ENCODE assay signal across 19 mouse cellular contexts in the genomic region with DNA sequence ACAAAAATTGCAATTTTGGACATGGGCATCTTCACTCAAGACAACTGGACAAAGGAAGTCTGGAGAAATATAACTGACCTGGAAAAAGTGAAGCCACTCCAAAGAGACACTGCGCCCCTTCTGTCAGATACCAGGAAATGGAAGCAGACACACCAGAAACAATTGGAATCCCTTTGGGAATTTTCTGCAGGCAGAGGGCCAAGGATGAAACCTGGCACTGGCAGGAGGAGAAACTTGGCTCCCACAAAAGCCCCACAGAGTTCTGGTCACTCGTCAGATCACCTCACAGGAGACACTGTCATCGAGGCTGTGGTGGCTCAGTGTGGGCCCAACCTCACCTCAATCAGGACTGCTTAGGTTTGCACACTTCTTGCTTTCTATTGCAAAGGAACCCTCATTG. TPM values are rescaled to one million over a fixed set of nuclear protein-coding genes. Genes with fewer than 3 reads are reported as not detected.
DNase-seq lines count a peak whose midpoint lies in the region; ATAC-seq and TF ChIP-seq lines count a peak whose summit lies in the region.
"Had no signal": no experiment of that assay in that cellular context is flagged by ENCODE, and none has a peak within 500 bp of the region (broad histone marks: within the 10 kb centered on the region; RNA-seq: fewer than 3 reads in every experiment).

No protein-coding gene starts in this region.

- 44% methylated on average over 3 of the region's 3 CpGs for WGBS in heart, embryonic 16.5 days
- WGBS in heart, adult 2 months, result 44% methylated on average over 3 of the region's 3 CpGs
- 79% methylated on average over 3 of the region's 3 CpGs for WGBS in midbrain, postnatal 0 days
- 91% methylated on average over 3 of the region's 3 CpGs for WGBS in midbrain, embryonic 11.5 days

- ATAC-seq in heart, embryonic 16.5 days (replicated peaks; ENCODE audit: extremely low read depth, insufficient read depth, low FRiP score), result no peak
- ATAC-seq in midbrain, postnatal 0 days (ENCODE audit: low FRiP score), result no peak
- ATAC-seq in midbrain, embryonic 11.5 days (ENCODE audit: low FRiP score), result no peak
- ATAC-seq: forebrain, postnatal 0 days; intestine, embryonic 15.5 days; lung, postnatal 0 days had no signal

- H3K4me2 ChIP-seq in heart, embryonic 16.5 days (ENCODE audit: low read depth, low read length), result no peak overlapping the region
- H3K4me2 ChIP-seq in midbrain, postnatal 0 days (ENCODE audit: low read depth, low read length, poor library complexity, severe bottlenecking), result no peak overlapping the region
- H3K4me2 ChIP-seq in midbrain, embryonic 11.5 days, result no peak overlapping the region
- H3K4me2 ChIP-seq: hindbrain, embryonic 13.5 days; intestine, embryonic 15.5 days; limb, embryonic 12.5 days had no signal

- H3K9ac ChIP-seq in heart, embryonic 16.5 days (ENCODE audit: low read length), result peak overlapping the region; percentile 33; the same call in 1 of the 2 replicates
- H3K9ac ChIP-seq in heart, adult 2 months (ENCODE audit: low read depth, low read length), result no peak overlapping the region
- H3K9ac ChIP-seq in midbrain, postnatal 0 days (replicated peaks; ENCODE audit: low read length, poor library complexity, severe bottlenecking), result no peak overlapping the region
- no peak overlapping the region for H3K9ac ChIP-seq in midbrain, embryonic 11.5 days (ENCODE audit: low read length)
- H3K9ac ChIP-seq: forebrain, postnatal 0 days; hindbrain, embryonic 13.5 days; intestine, embryonic 15.5 days; limb, embryonic 12.5 days; liver, embryonic 14.5 days had no signal

- DNase-seq in heart, adult 2 months, result no peak
- peak; percentile 52 for DNase-seq in midbrain, postnatal 0 days (ENCODE audit: low spot score)
- no peak for DNase-seq in midbrain, embryonic 11.5 days (ENCODE audit: low spot score, missing footprints)
- DNase-seq in cerebellum, adult 9-10 months, result peak; percentile 57
- DNase-seq in frontal cortex, postnatal 25 days (ENCODE audit: low spot score in 2 of 2), result no peak
- DNase-seq in adrenal gland, adult 18-20 months (ENCODE audit: low spot score in 2 of 2), result no peak
- DNase-seq: forebrain, postnatal 0 days; midbrain, embryonic 14.5 days; right cerebral cortex, adult 18-20 months; thymus, postnatal 4 days had no signal

- TF ChIP-seq CTCF in heart, adult 2 months (IDR thresholded peaks at IDR 0.05), result no peak
- no peak for TF ChIP-seq CTCF in midbrain, postnatal 0 days (IDR thresholded peaks at IDR 0.05)

- no peak overlapping the region for H3K4me3 ChIP-seq in heart, embryonic 16.5 days (ENCODE audit: low read length)
- H3K4me3 ChIP-seq in heart, adult 2 months, result no peak overlapping the region
- no peak overlapping the region for H3K4me3 ChIP-seq in midbrain, postnatal 0 days (ENCODE audit: low read depth, low read length)
- H3K4me3 ChIP-seq in midbrain, embryonic 11.5 days (ENCODE audit: low read depth, low read length), result no peak overlapping the region
- H3K4me3 ChIP-seq: erythroblast, embryonic 14.5 days; hindbrain, embryonic 13.5 days; intestine, embryonic 15.5 days; left cerebral cortex, adult 2 months; limb, embryonic 12.5 days had no signal

- H3K36me3 ChIP-seq in heart, embryonic 16.5 days (ENCODE audit: control insufficient read depth, insufficient read depth), result peaks cover 9% of the 10 kb centered on the region; the same call in 1 of the 2 replicates
- H3K36me3 ChIP-seq in heart, adult 2 months (ENCODE audit: control insufficient read depth, insufficient read depth, low read length), result peaks cover 16% of the 10 kb centered on the region
- peaks cover 11% of the 10 kb centered on the region; the same call in 1 of the 2 replicates for H3K36me3 ChIP-seq in midbrain, postnatal 0 days (ENCODE audit: insufficient read depth, low read length)
- H3K36me3 ChIP-seq in midbrain, embryonic 11.5 days (ENCODE audit: control insufficient read depth, insufficient read depth, low read length), result no peaks in the 10 kb centered on the region
- H3K36me3 ChIP-seq: hindbrain, embryonic 13.5 days; intestine, embryonic 15.5 days; limb, embryonic 12.5 days had no signal

- no peaks in the 10 kb centered on the region for H3K9me3 ChIP-seq in heart, embryonic 16.5 days (replicated peaks; ENCODE audit: control insufficient read depth, low read length)
- H3K9me3 ChIP-seq in midbrain, postnatal 0 days (ENCODE audit: low read length), result no peaks in the 10 kb centered on the region
- no peaks in the 10 kb centered on the region for H3K9me3 ChIP-seq in midbrain, embryonic 11.5 days (ENCODE audit: control insufficient read depth, low read length)
- H3K9me3 ChIP-seq: hindbrain, embryonic 13.5 days; intestine, embryonic 15.5 days; limb, embryonic 12.5 days had no signal

- H3K27me3 ChIP-seq in heart, embryonic 16.5 days (ENCODE audit: control insufficient read depth, insufficient read depth, low read length), result no peaks in the 10 kb centered on the region
- no peaks in the 10 kb centered on the region for H3K27me3 ChIP-seq in heart, adult 2 months (ENCODE audit: control insufficient read depth, insufficient read depth, low read length)
- no peaks in the 10 kb centered on the region for H3K27me3 ChIP-seq in midbrain, postnatal 0 days (ENCODE audit: insufficient read depth, low read length)
- no peaks in the 10 kb centered on the region for H3K27me3 ChIP-seq in midbrain, embryonic 11.5 days (ENCODE audit: control insufficient read depth, insufficient read depth, low read length)
- H3K27me3 ChIP-seq: hindbrain, embryonic 13.5 days; intestine, embryonic 15.5 days; limb, embryonic 12.5 days had no signal

- no peak for TF ChIP-seq POLR2A in heart, adult 2 months (IDR thresholded peaks at IDR 0.05; ENCODE audit: insufficient read depth, low read depth, low read length)

- no peaks in the 10 kb centered on the region for H3K79me2 ChIP-seq in heart, adult 2 months (replicated peaks; ENCODE audit: control insufficient read depth, insufficient read depth, low read length)

- H3K27ac ChIP-seq in heart, embryonic 16.5 days (ENCODE audit: low read length), result peak overlapping the region; percentile 34; the same call in 1 of the 2 replicates
- no peak overlapping the region for H3K27ac ChIP-seq in heart, adult 2 months
- H3K27ac ChIP-seq in midbrain, postnatal 0 days (ENCODE audit: low read depth, low read length), result no peak overlapping the region
- H3K27ac ChIP-seq in midbrain, embryonic 11.5 days (ENCODE audit: low read depth, low read length), result no peak overlapping the region
- H3K27ac ChIP-seq: hindbrain, embryonic 13.5 days; intestine, embryonic 15.5 days; kidney, postnatal 0 days; left cerebral cortex, adult 2 months; limb, embryonic 12.5 days; liver, embryonic 14.5 days had no signal

- intact Hi-C loops in heart, adult 2 months (cut with DNase I), result no loop called here

- peaks cover 35% of the 10 kb centered on the region for H3K4me1 ChIP-seq in heart, embryonic 16.5 days (ENCODE audit: control insufficient read depth, insufficient read depth, low read length)
- peaks cover 10% of the 10 kb centered on the region for H3K4me1 ChIP-seq in heart, adult 2 months (ENCODE audit: control insufficient read depth, insufficient read depth, low read length)
- no peaks in the 10 kb centered on the region for H3K4me1 ChIP-seq in midbrain, postnatal 0 days (ENCODE audit: insufficient read depth, low read length)
- no peaks in the 10 kb centered on the region for H3K4me1 ChIP-seq in midbrain, embryonic 11.5 days (ENCODE audit: control insufficient read depth, insufficient read depth, low read length)
- H3K4me1 ChIP-seq: limb, embryonic 12.5 days had no signal

- no peak for TF ChIP-seq EP300 in heart, adult 2 months (IDR thresholded peaks at IDR 0.05; ENCODE audit: insufficient read depth, low read depth, low read length)

RNA-seq across cellular contexts. Expression of gene Snta1, which starts 13.3 kb away (rescaled TPM):
- 57.8 and 61.8 TPM in 2 replicates for polyA plus RNA-seq in heart, embryonic 16.5 days (2015; fragmentation: Nextera tagmentation; extraction: Ambion mirVana)
- 10 to 100 TPM; 73.6 to 95.0 TPM for total RNA-seq in heart, adult 2 months (2021)
- 64.8 and 66.0 TPM in 2 replicates for polyA plus RNA-seq in heart, adult 2 months (2012; rRNA removed)
- 28.0 and 32.0 TPM in 2 replicates for total RNA-seq in midbrain, postnatal 0 days (2014; rRNA removed)
- polyA plus RNA-seq in midbrain, postnatal 0 days (2015; fragmentation: Nextera tagmentation; extraction: Ambion mirVana), result 15.4 and 15.8 TPM in 2 replicates
- polyA plus RNA-seq in midbrain, embryonic 11.5 days (2014; fragmentation: Nextera tagmentation; extraction: Ambion mirVana), result 2.0 and 2.3 TPM in 2 replicates
- 10 to 100 TPM; 23.8 to 29.3 TPM for total RNA-seq in adrenal gland, adult 18-20 months (2021)

RNA-seq across cellular contexts. Expression of gene Cdk5rap1, which starts 21.8 kb away (rescaled TPM):
- polyA plus RNA-seq in heart, embryonic 16.5 days (2015; fragmentation: Nextera tagmentation; extraction: Ambion mirVana), result 15.4 and 20.0 TPM in 2 replicates
- 10 to 100 TPM; 20.1 to 20.2 TPM for total RNA-seq in heart, adult 2 months (2021)
- 10.5 and 21.1 TPM in 2 replicates for polyA plus RNA-seq in heart, adult 2 months (2012; rRNA removed)
- 10.8 and 12.4 TPM in 2 replicates for total RNA-seq in midbrain, postnatal 0 days (2014; rRNA removed)
- 5.4 and 6.2 TPM in 2 replicates for polyA plus RNA-seq in midbrain, postnatal 0 days (2015; fragmentation: Nextera tagmentation; extraction: Ambion mirVana)
- polyA plus RNA-seq in midbrain, embryonic 11.5 days (2014; fragmentation: Nextera tagmentation; extraction: Ambion mirVana), result 15.1 and 18.1 TPM in 2 replicates
- total RNA-seq in adrenal gland, adult 18-20 months (2021), result 10 to 100 TPM in 1 of 2 experiments, 1 to 10 TPM in 1; 9.3 to 13.6 TPM

RNA-seq across cellular contexts. Expression of gene Cbfa2t2, which starts 41.7 kb away (rescaled TPM):
- polyA plus RNA-seq in heart, embryonic 16.5 days (2015; fragmentation: Nextera tagmentation; extraction: Ambion mirVana), result 28.5 and 29.7 TPM in 2 replicates
- total RNA-seq in heart, adult 2 months (2021), result 10 to 100 TPM; 15.6 to 17.3 TPM
- polyA plus RNA-seq in heart, adult 2 months (2012; rRNA removed), result 7.8 and 14.4 TPM in 2 replicates
- total RNA-seq in midbrain, postnatal 0 days (2014; rRNA removed), result 53.2 and 57.8 TPM in 2 replicates
- polyA plus RNA-seq in midbrain, postnatal 0 days (2015; fragmentation: Nextera tagmentation; extraction: Ambion mirVana), result 30.0 and 31.3 TPM in 2 replicates
- 75.2 and 76.1 TPM in 2 replicates for polyA plus RNA-seq in midbrain, embryonic 11.5 days (2014; fragmentation: Nextera tagmentation; extraction: Ambion mirVana)
- total RNA-seq in adrenal gland, adult 18-20 months (2021), result 10 to 100 TPM; 28.7 to 36.9 TPM

Comparison
In these comparisons a context has a peak if more than half of its experiments do, and no peak if none do; other contexts are left out.
1. DNase-seq: peak in midbrain, postnatal 0 days (single experiment) and cerebellum, adult 9-10 months (single experiment); none in heart, adult 2 months (0 of 2), midbrain, embryonic 11.5 days (single experiment), frontal cortex, postnatal 25 days (0 of 2) and adrenal gland, adult 18-20 months (0 of 2).